Mouse (Mus musculus): ENCODE data around the gene Themis. TPM values are rescaled to one million over a fixed set of nuclear protein-coding genes. Genes with fewer than 3 reads are reported as not detected.

Themis gene
- total and polyA plus RNA-seq, 2 experiments from 2014 or later, result not detected

DNA sequence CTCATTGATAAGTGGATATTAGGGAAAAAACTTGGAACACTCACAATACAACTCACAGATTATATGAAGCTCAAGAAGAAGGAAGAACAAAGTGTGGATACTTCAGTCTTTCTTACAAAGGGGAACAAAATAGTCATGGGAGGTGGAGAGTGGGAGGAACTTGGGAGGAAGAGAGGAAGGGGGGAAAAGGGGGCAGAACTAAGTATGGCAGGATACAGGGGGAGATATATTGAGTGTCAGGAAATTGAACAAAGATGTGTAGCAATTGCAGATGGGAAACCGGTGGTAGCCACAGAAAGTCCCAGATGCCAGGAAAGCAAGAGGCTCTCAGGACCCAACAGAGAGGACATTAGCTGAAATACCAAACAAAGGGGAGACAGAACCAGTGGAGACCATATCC lies 219.5 kb downstream of the Themis start:
- no peak overlapping the region for H3K4me2 ChIP-seq (ENCODE audit: low read depth, low read length)

GRCm38 (mm10) chr10:28890886-28891285 lies 222.7 kb downstream of the Themis start:
- Histone ChIP-seq H3K9ac (replicated peaks; ENCODE audit: low read depth, low read length) (no peak overlapping the region), H3K27me3 (ENCODE audit: control insufficient read depth, insufficient read depth, low read length) (no peaks in the 10 kb centered on the region), H3K4me3 (ENCODE audit: low read depth, low read length) (no peak overlapping the region), H3K4me1 (ENCODE audit: control insufficient read depth, insufficient read depth) (no peaks in the 10 kb centered on the region), H3K27ac (ENCODE audit: low read depth) (no peak overlapping the region), H3K9me3 (replicated peaks; ENCODE audit: control insufficient read depth, low read length) (no peaks in the 10 kb centered on the region), H3K4me2 (ENCODE audit: low read depth, low read length) (no peak overlapping the region), H3K36me3 (replicated peaks; ENCODE audit: control insufficient read depth, insufficient read depth, low read length) (no peaks in the 10 kb centered on the region)
- 64% methylated on average over 2 of the region's 2 CpGs for WGBS
- DNase-seq (ENCODE audit: low spot score) (no peak), ATAC-seq (ENCODE audit: insufficient read depth, low read depth) (no peak)
- TF ChIP-seq EP300 (IDR thresholded peaks at IDR 0.05; ENCODE audit: low read depth), result no peak
- TF ChIP-seq CTCF (IDR thresholded peaks at IDR 0.05; ENCODE audit: low read depth), result no peak

More for the DNA sequence above, 219.5 kb downstream of the Themis start:
- no peak for DNase-seq (ENCODE audit: low spot score)
- H3K9ac ChIP-seq (replicated peaks; ENCODE audit: low read depth, low read length), result no peak overlapping the region
- no peak for TF ChIP-seq EP300 (IDR thresholded peaks at IDR 0.05; ENCODE audit: low read depth)
- TF ChIP-seq CTCF (IDR thresholded peaks at IDR 0.05; ENCODE audit: low read depth), result no peak
- 66% methylated on average over 1 of the region's 1 CpGs for WGBS
- H3K4me3 ChIP-seq (ENCODE audit: low read depth, low read length), result no peak overlapping the region
- H3K36me3 ChIP-seq (replicated peaks; ENCODE audit: control insufficient read depth, insufficient read depth, low read length), result no peaks in the 10 kb centered on the region
- ATAC-seq (ENCODE audit: insufficient read depth, low read depth), result no peak
- no peaks in the 10 kb centered on the region for H3K27me3 ChIP-seq (ENCODE audit: control insufficient read depth, insufficient read depth, low read length)
- no peaks in the 10 kb centered on the region for H3K4me1 ChIP-seq (ENCODE audit: control insufficient read depth, insufficient read depth)
- no peak overlapping the region for H3K27ac ChIP-seq (ENCODE audit: low read depth)
- no peaks in the 10 kb centered on the region for H3K9me3 ChIP-seq (replicated peaks; ENCODE audit: control insufficient read depth, low read length)

- H3K27me3 ChIP-seq (ENCODE audit: control insufficient read depth, insufficient read depth, low read length), result no peaks in the 10 kb centered on the region
- H3K9ac ChIP-seq (replicated peaks; ENCODE audit: low read depth, low read length), result no peak overlapping the region
- H3K9me3 ChIP-seq (replicated peaks; ENCODE audit: control insufficient read depth, low read length), result no peaks in the 10 kb centered on the region
- no peak overlapping the region for H3K4me3 ChIP-seq (ENCODE audit: low read depth, low read length)
- ATAC-seq (ENCODE audit: insufficient read depth, low read depth), result no peak
- no peaks in the 10 kb centered on the region for H3K4me1 ChIP-seq (ENCODE audit: control insufficient read depth, insufficient read depth)
- DNase-seq (ENCODE audit: low spot score), result no peak
- no peak overlapping the region for H3K4me2 ChIP-seq (ENCODE audit: low read depth, low read length)
- 55% methylated on average over 1 of the region's 1 CpGs for WGBS
- no peaks in the 10 kb centered on the region for H3K36me3 ChIP-seq (replicated peaks; ENCODE audit: control insufficient read depth, insufficient read depth, low read length)
- H3K27ac ChIP-seq (ENCODE audit: low read depth), result no peak overlapping the region
- TF ChIP-seq CTCF (IDR thresholded peaks at IDR 0.05; ENCODE audit: low read depth) (peak; percentile 32), EP300 (IDR thresholded peaks at IDR 0.05; ENCODE audit: low read depth) (no peak)
Observed at GRCm38 (mm10) chr10:28898351-28898750, 230.2 kb downstream of the Themis start.

Measured in heart, postnatal 0 days (tissue).